Mouse (Mus musculus) heart, postnatal 0 days (tissue): Measurements from ENCODE around the gene Qrich1.

ENCODE experiments used
- CTCF ChIP-seq: IDR thresholded peaks from 2 replicates; pipeline ENCODE4 v1.5.1; 2016; ENCODE audit warnings: antibody characterized with exemption, control low read depth, low read depth
- EP300 ChIP-seq: IDR thresholded peaks from 2 replicates; pipeline ENCODE4 v1.6.1; 2016; ENCODE audit warnings: antibody characterized with exemption, low read depth

- TF ChIP-seq CTCF (no peak), EP300 (no peak)
Observed at GRCm38 (mm10) chr9:108506901-108507300, 9.7 kb upstream of the Qrich1 start.
